Mouse (Mus musculus) forebrain, embryonic 15.5 days (tissue): Measurements from ENCODE around the gene 5730455P16Rik. TPM values are rescaled to one million over a fixed set of nuclear protein-coding genes. Genes with fewer than 3 reads are reported as not detected.

ENCODE experiments used
- ATAC-seq: fragments of 200-750 bp; cut with Nextera tagmentation; replicated peaks from 2 replicates; pipeline ENCODE4 v1.8.0; 2017; ENCODE audit warnings: mild to moderate bottlenecking, moderate TSS enrichment, moderate library complexity
- H3K27ac ChIP-seq: fragments of 300-500 bp; sonication (generic); replicated peaks from 2 replicates; pipeline ENCODE4 v1.5.1; 2015; ENCODE audit warnings: mild to moderate bottlenecking, inconsistent platforms
- H3K27me3 ChIP-seq: fragments of 300-500 bp; sonication (generic); 2 replicates; pipeline ENCODE4 v1.6.1; 2015; ENCODE audit warnings: inconsistent platforms
- H3K36me3 ChIP-seq: fragments of 300-500 bp; sonication (generic); 2 replicates; pipeline ENCODE4 v1.6.1; 2015; ENCODE audit warnings: mild to moderate bottlenecking, inconsistent platforms
- H3K4me1 ChIP-seq: fragments of 300-500 bp; sonication (generic); 2 replicates; pipeline ENCODE4 v1.6.1; 2015; ENCODE audit warnings: inconsistent platforms
- H3K4me2 ChIP-seq: fragments of 300-500 bp; sonication (generic); replicated peaks from 2 replicates; pipeline ENCODE4 v1.6.1; 2015; ENCODE audit warnings: mild to moderate bottlenecking, inconsistent platforms
- H3K4me3 ChIP-seq: fragments of 300-500 bp; sonication (generic); 2 replicates; pipeline ENCODE4 v1.5.1; 2015; ENCODE audit warnings: mild to moderate bottlenecking, inconsistent platforms
- H3K9ac ChIP-seq: fragments of 300-500 bp; sonication (generic); replicated peaks from 2 replicates; pipeline ENCODE4 v1.6.1; 2015; ENCODE audit warnings: mild to moderate bottlenecking, inconsistent platforms
- H3K9me3 ChIP-seq: fragments of 300-500 bp; sonication (generic); 2 replicates; pipeline ENCODE4 v1.6.1; 2016; ENCODE audit warnings: inconsistent platforms
- WGBS: fragments of 180-500 bp; shearing (Covaris S2); methylation state at CpG from one replicate; pipeline ENCODE4 v1.1.7; 2015; ENCODE audit warnings: mixed read lengths; 5-methylcytosine and 5-hydroxymethylcytosine counted together
- polyA plus RNA-seq: library from polyadenylated mRNA; unstranded; fragments of >200 nt; fragmentation: Nextera tagmentation; extraction: Ambion mirVana; gene quantifications from 2 replicates; pipeline ENCODE4 v1.2.1, GENCODE M21; 2015

Gene 5730455P16Rik
- polyA plus RNA-seq, 1 experiment from 2014 or later: 37.9 TPM

DNA sequence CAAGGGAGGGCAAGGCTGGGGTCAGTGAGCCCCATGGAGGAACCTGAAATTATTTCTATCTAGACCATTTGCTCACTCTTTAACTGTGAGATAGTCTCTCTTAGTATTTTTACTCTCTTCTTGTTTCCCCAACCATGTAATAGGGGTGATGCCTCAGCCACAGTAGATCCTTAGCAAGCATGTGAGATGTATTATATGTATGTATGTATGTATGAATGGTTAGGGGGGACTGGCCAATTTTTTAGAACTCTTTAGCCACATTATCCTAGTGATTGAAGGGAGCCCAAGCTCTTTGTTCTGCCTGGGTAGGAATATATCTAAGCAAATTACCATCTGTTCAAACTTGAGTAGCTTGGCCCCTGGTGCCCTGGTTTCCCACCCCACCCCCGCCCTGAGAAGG, 64.4 kb downstream of the 5730455P16Rik start:
- H3K27ac ChIP-seq: peak overlapping the region; percentile 82
- WGBS: 63% methylated on average over 1 of the region's 1 CpGs

DNA sequence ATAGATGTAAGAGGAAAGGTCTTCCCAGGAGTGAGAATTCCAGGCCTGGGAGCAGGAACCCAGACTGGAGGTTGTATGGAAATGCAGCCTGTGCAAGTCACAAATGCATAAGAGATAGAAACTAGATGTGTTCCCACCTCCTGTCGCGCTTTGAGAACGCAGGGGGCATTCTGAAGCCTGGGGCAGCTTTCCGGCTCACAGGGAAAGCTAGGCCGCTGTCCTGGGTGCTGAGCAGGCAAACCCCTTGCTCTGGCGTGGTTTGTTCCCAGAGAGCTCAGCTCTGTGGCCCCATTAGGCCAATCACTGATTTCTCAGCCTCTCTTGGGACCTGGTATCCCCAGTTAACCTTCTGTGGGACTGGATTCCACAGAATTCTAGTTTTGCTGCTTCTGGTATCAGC, 65.3 kb downstream of the 5730455P16Rik start:
- Histone ChIP-seq H3K9me3 (no peaks in the 10 kb centered on the region), H3K4me2 (no peak overlapping the region), H3K27me3 (no peaks in the 10 kb centered on the region), H3K27ac (peak overlapping the region; percentile 82), H3K36me3 (no peaks in the 10 kb centered on the region), H3K4me3 (no peak overlapping the region), H3K9ac (no peak overlapping the region), H3K4me1 (peaks cover 56% of the 10 kb centered on the region)
- 19% methylated on average over 6 of the region's 6 CpGs for WGBS
- ATAC-seq: no peak

More for the DNA sequence above, 64.4 kb downstream of the 5730455P16Rik start:
- H3K4me1 ChIP-seq: peaks cover 58% of the 10 kb centered on the region
- no peak overlapping the region for H3K4me2 ChIP-seq
- no peak overlapping the region for H3K9ac ChIP-seq
- ATAC-seq: no peak
- H3K4me3 ChIP-seq: no peak overlapping the region
- H3K36me3 ChIP-seq: no peaks in the 10 kb centered on the region
- H3K9me3 ChIP-seq: no peaks in the 10 kb centered on the region
- H3K27me3 ChIP-seq: no peaks in the 10 kb centered on the region

DNA sequence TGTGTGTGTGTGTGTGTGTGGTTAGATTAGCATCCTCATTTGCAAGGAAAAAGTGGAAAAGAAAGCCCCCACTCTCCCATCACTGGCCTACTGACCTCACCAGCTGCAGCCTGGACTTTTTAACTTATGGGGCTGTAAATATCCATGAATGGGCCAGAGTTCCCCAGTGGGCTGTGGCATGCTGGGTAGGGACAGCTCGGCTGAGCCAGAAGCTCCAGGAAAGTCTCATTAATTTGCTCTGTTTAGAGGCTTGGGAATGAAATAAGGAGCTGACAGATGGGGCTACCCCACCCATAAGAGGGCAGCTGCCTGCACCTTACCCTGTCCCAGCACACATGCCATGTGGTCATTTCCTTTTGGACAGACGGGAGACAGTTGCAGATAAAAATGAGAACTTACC, 65.8 kb downstream of the 5730455P16Rik start:
- H3K9me3 ChIP-seq: no peaks in the 10 kb centered on the region
- H3K4me2 ChIP-seq: no peak overlapping the region
- peaks cover 56% of the 10 kb centered on the region for H3K4me1 ChIP-seq
- no peaks in the 10 kb centered on the region for H3K27me3 ChIP-seq
- no peak overlapping the region for H3K9ac ChIP-seq
- H3K4me3 ChIP-seq: no peak overlapping the region
- H3K27ac ChIP-seq: peak overlapping the region; percentile 82
- WGBS: 16% methylated on average over 2 of the region's 2 CpGs
- ATAC-seq: no peak
- no peaks in the 10 kb centered on the region for H3K36me3 ChIP-seq

DNA sequence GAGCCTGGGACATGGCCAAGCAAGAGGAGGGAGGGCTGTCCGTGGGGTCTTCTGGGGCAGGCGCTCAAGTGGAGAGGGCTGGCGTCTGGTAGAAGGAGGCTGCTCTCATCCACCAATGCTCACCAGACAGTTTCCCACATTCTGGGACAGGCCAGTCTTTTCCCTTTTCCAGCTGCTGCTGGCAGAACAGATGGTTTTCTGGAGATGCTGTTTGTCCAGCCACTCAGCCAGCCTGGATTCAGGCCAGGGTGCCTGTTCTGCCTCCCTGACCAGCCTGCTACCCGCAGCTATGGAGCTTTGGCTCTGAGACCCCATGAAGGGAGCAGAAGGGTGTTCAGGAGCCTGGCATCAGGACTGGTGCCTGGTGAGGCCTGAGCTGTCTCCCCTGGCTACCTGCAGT, 66.6 kb downstream of the 5730455P16Rik start:
- ATAC-seq: 0 out of 2 replicates have a peak, but pooled peaks have one; percentile 20
- Histone ChIP-seq H3K36me3 (no peaks in the 10 kb centered on the region), H3K9ac (no peak overlapping the region), H3K27me3 (no peaks in the 10 kb centered on the region), H3K4me1 (peaks cover 51% of the 10 kb centered on the region), H3K9me3 (no peaks in the 10 kb centered on the region), H3K4me2 (no peak overlapping the region), H3K27ac (peak overlapping the region; percentile 82), H3K4me3 (no peak overlapping the region)
- 19% methylated on average over 4 of the region's 4 CpGs for WGBS

Other genes with a start within 250 kb of the 5730455P16Rik start
- 28.2 and 30.7 TPM in 2 replicates for gene Tefm, start 235.9 kb downstream of the 5730455P16Rik start, polyA plus RNA-seq
- gene Adap2, start 223.9 kb downstream of the 5730455P16Rik start, polyA plus RNA-seq: 2.7 and 3.3 TPM in 2 replicates
- gene Rnf135, start 194.2 kb downstream of the 5730455P16Rik start, polyA plus RNA-seq: 3.0 and 3.3 TPM in 2 replicates
- gene Rhot1, start 169.0 kb downstream of the 5730455P16Rik start, polyA plus RNA-seq: 75.7 and 78.6 TPM in 2 replicates
- 20.4 and 23.3 TPM in 2 replicates for gene Rhbdl3, start 77.1 kb downstream of the 5730455P16Rik start, polyA plus RNA-seq
- 231 and 236 TPM in 2 replicates for gene Zfp207, start 5.2 kb upstream of the 5730455P16Rik start, polyA plus RNA-seq
- gene Psmd11, start 50.6 kb upstream of the 5730455P16Rik start, polyA plus RNA-seq: 341 and 346 TPM in 2 replicates
- 105 and 120 TPM in 2 replicates for gene Cdk5r1, start 99.0 kb upstream of the 5730455P16Rik start, polyA plus RNA-seq